Mouse (Mus musculus): Measurements from ENCODE around the gene Slc23a2. TPM values are rescaled to one million over a fixed set of nuclear protein-coding genes. Genes with fewer than 3 reads are reported as not detected.

The Slc23a2 gene
- polyA plus RNA-seq, 1 experiment from 2014 or later = 18.5 TPM

GRCm38 (mm10) chr2:132131266-132131665, 13.6 kb downstream of the Slc23a2 start:
- Histone ChIP-seq H3K9ac (replicated peaks) (no peak overlapping the region), H3K4me1 (peaks cover 28% of the 10 kb centered on the region), H3K27me3 (no peaks in the 10 kb centered on the region), H3K4me2 (replicated peaks) (peak overlapping the region; percentile 36; the same call in 1 of the 2 replicates), H3K9me3 (no peaks in the 10 kb centered on the region), H3K27ac (replicated peaks) (no peak overlapping the region), H3K36me3 (no peaks in the 10 kb centered on the region), H3K4me3 (no peak overlapping the region)
- no peak for ATAC-seq (ENCODE audit: low FRiP score, low read depth)
- 3% methylated on average over 9 of the region's 9 CpGs for WGBS

DNA sequence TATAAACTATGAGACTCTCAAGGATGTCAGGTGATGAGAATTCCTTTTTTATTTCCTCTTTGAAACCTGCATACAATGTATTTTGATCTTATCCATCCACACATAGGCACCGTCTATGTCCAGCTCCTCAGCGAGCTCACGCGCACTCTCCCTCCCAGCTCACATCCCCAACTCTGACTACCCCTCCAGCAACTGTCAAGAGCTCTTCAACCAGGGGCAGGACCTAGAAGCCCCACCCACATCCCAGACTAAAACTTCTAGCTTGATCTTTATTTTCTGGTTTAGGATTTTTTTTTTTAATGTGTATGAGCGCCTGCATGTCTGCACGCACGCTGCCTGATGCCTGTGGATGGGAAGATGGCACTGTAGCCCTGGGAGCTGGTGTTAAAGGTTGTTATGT, 14.9 kb downstream of the Slc23a2 start:
- H3K4me1 ChIP-seq = peaks cover 25% of the 10 kb centered on the region
- H3K9ac ChIP-seq (replicated peaks) = no peak overlapping the region
- H3K4me2 ChIP-seq (replicated peaks) = no peak overlapping the region
- no peaks in the 10 kb centered on the region for H3K27me3 ChIP-seq
- H3K9me3 ChIP-seq = no peaks in the 10 kb centered on the region
- no peaks in the 10 kb centered on the region for H3K36me3 ChIP-seq
- no peak for ATAC-seq (ENCODE audit: low FRiP score, low read depth)
- no peak overlapping the region for H3K4me3 ChIP-seq
- 91% methylated on average over 7 of the region's 7 CpGs for WGBS
- no peak overlapping the region for H3K27ac ChIP-seq (replicated peaks)

- Histone ChIP-seq H3K36me3 (no peaks in the 10 kb centered on the region), H3K27me3 (no peaks in the 10 kb centered on the region)
- 89% methylated on average over 7 of the region's 7 CpGs for WGBS
These were observed 15.7 kb downstream of the Slc23a2 start for GRCm38 (mm10) chr2:132129247-132129646.

DNA sequence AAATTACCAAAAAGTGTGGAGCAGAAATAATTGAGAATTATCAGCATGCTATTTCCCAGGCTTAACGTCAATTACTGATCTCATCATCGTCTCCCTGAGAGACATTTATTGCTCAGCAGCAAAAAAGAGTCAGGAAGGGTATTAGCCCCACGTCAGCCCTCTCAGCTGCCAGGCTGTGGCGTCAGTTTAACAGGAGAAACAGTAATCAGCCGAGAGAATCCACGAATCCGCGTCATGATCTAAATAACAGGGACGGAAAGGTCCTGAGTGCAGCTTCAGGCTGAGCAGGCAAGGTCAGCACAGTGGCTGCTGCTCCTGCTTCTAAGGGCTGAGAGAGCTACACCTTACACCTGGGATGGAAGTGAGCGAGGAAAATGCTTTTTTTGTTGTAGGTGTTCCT, 17.0 kb downstream of the Slc23a2 start:
- Histone ChIP-seq H3K27me3 (no peaks in the 10 kb centered on the region), H3K4me1 (peaks cover 13% of the 10 kb centered on the region), H3K9me3 (no peaks in the 10 kb centered on the region), H3K27ac (replicated peaks) (no peak overlapping the region), H3K36me3 (no peaks in the 10 kb centered on the region), H3K4me2 (replicated peaks) (no peak overlapping the region), H3K9ac (replicated peaks) (no peak overlapping the region), H3K4me3 (no peak overlapping the region)
- 56% methylated on average over 10 of the region's 10 CpGs for WGBS
- ATAC-seq (ENCODE audit: low FRiP score, low read depth) = no peak

More at GRCm38 (mm10) chr2:132129247-132129646, 15.7 kb downstream of the Slc23a2 start:
- Histone ChIP-seq H3K9ac (replicated peaks) (no peak overlapping the region), H3K27ac (replicated peaks) (no peak overlapping the region), H3K4me3 (no peak overlapping the region), H3K9me3 (no peaks in the 10 kb centered on the region), H3K4me2 (replicated peaks) (no peak overlapping the region), H3K4me1 (peaks cover 22% of the 10 kb centered on the region)
- no peak for ATAC-seq (ENCODE audit: low FRiP score, low read depth)

- peaks cover 7% of the 10 kb centered on the region for H3K4me1 ChIP-seq
- 100% methylated on average over 1 of the region's 1 CpGs for WGBS
- H3K4me2 ChIP-seq (replicated peaks) = no peak overlapping the region
- no peak overlapping the region for H3K27ac ChIP-seq (replicated peaks)
- H3K4me3 ChIP-seq = no peak overlapping the region
- no peaks in the 10 kb centered on the region for H3K27me3 ChIP-seq
- H3K36me3 ChIP-seq = no peaks in the 10 kb centered on the region
- no peaks in the 10 kb centered on the region for H3K9me3 ChIP-seq
- no peak overlapping the region for H3K9ac ChIP-seq (replicated peaks)
- no peak for ATAC-seq (ENCODE audit: low FRiP score, low read depth)
These were observed 18.6 kb downstream of the Slc23a2 start for GRCm38 (mm10) chr2:132126292-132126691.

GRCm38 (mm10) chr2:132123063-132123462, 21.8 kb downstream of the Slc23a2 start:
- Histone ChIP-seq H3K4me2 (replicated peaks) (no peak overlapping the region), H3K9ac (replicated peaks) (no peak overlapping the region), H3K4me3 (no peak overlapping the region), H3K4me1 (0 out of 2 replicates have a peak, but pooled peaks cover 1% of the 10 kb centered on the region), H3K36me3 (no peaks in the 10 kb centered on the region), H3K9me3 (no peaks in the 10 kb centered on the region), H3K27ac (replicated peaks) (no peak overlapping the region), H3K27me3 (no peaks in the 10 kb centered on the region)
- WGBS = 54% methylated on average over 4 of the region's 4 CpGs
- no peak for ATAC-seq (ENCODE audit: low FRiP score, low read depth)

DNA sequence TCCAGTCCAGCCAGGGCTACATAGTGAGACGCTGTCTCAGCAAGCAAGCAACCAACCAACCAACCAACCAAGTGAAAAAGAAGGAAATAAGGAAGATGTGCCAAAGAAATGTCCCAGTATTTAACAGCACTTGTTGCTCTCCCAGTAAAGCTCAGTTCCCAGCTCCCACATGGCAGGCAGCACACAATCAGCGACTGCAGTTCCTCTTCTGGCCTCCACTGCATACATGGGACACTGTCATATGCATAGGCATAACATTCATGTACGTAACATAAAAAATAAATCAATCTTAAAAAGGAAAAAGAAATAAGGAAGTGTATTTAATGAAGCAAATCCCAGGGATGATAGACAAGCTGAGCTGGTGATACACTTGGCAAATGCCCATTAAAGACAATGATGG, 23.9 kb downstream of the Slc23a2 start:
- no peaks in the 10 kb centered on the region for H3K27me3 ChIP-seq
- H3K9ac ChIP-seq (replicated peaks) = no peak overlapping the region
- H3K27ac ChIP-seq (replicated peaks) = no peak overlapping the region
- WGBS = 94% methylated on average over 3 of the region's 3 CpGs
- no peaks in the 10 kb centered on the region for H3K4me1 ChIP-seq
- H3K36me3 ChIP-seq = no peaks in the 10 kb centered on the region
- no peak for ATAC-seq (ENCODE audit: low FRiP score, low read depth)
- H3K4me3 ChIP-seq = no peak overlapping the region
- no peaks in the 10 kb centered on the region for H3K9me3 ChIP-seq
- H3K4me2 ChIP-seq (replicated peaks) = no peak overlapping the region

DNA sequence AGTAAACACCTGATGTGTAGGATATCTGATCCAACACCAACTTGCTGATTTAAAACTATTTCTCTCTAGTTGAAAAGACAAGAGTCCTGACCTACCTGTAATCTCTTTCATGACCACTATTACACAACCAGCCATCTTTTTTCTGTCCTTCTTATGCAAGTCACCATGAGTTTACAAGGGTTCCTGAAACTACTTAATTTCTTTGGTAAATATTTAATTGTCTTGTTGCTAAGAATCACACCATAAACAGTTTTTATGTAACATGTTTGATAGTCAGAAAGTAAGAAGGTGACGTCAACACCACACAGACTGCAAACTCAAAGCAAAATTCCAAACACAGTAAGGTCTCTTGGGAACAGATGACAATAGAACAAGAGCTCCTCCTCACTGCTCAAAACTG, 26.3 kb downstream of the Slc23a2 start:
- H3K27ac ChIP-seq (replicated peaks) = no peak overlapping the region
- no peak overlapping the region for H3K4me3 ChIP-seq
- no peak overlapping the region for H3K4me2 ChIP-seq (replicated peaks)
- no peaks in the 10 kb centered on the region for H3K9me3 ChIP-seq
- no peaks in the 10 kb centered on the region for H3K27me3 ChIP-seq
- ATAC-seq (ENCODE audit: low FRiP score, low read depth) = no peak
- no peaks in the 10 kb centered on the region for H3K36me3 ChIP-seq
- H3K4me1 ChIP-seq = no peaks in the 10 kb centered on the region; the same call in 1 of the 2 replicates
- WGBS = 75% methylated on average over 1 of the region's 1 CpGs
- H3K9ac ChIP-seq (replicated peaks) = no peak overlapping the region

DNA sequence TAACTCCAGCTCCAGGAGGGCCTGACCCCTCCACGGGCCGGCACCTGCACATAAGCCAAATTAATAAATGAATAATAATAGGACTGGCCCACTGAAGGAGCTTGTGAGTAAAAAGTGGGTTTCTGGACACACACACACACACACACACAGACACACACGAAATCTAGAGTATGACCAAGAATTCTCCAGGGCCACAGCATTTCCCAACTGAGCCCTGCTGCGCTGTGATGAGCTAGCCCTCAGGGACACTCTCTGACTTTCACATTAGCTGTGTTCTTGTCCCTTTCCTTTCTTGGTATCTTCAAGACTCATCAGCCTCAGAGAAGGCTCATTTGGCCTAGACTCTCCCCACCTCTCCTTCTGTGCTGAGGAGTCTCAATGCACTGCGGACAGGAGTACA, 29.0 kb downstream of the Slc23a2 start:
- H3K36me3 ChIP-seq = no peaks in the 10 kb centered on the region
- no peak overlapping the region for H3K4me2 ChIP-seq (replicated peaks)
- no peak overlapping the region for H3K4me3 ChIP-seq
- 88% methylated on average over 5 of the region's 5 CpGs for WGBS
- no peak overlapping the region for H3K27ac ChIP-seq (replicated peaks)
- H3K27me3 ChIP-seq = no peaks in the 10 kb centered on the region
- H3K9me3 ChIP-seq = no peaks in the 10 kb centered on the region
- H3K4me1 ChIP-seq = no peaks in the 10 kb centered on the region; the same call in 1 of the 2 replicates
- ATAC-seq (ENCODE audit: low FRiP score, low read depth) = no peak
- no peak overlapping the region for H3K9ac ChIP-seq (replicated peaks)

DNA sequence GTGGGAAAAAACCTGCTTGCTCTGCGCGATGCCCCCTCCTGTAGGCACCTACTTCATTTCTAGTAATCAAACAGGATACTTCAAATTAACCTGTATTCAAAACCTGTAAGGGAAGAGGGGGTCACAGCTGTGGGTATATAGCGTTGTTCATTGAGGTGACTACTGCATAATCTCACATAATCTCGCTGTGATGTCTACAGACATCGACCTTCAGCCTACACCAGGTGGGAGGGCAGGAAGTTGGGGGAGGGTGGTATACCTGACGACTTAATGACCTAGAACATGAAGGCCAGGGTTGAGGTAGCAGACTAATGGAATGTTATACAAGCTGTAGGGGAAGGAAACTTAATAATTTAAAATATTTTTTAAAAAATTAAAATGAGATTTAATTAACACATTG, 29.6 kb downstream of the Slc23a2 start:
- no peak overlapping the region for H3K9ac ChIP-seq (replicated peaks)
- no peaks in the 10 kb centered on the region for H3K36me3 ChIP-seq
- H3K27ac ChIP-seq (replicated peaks) = no peak overlapping the region
- H3K4me2 ChIP-seq (replicated peaks) = no peak overlapping the region
- 74% methylated on average over 6 of the region's 6 CpGs for WGBS
- no peak for ATAC-seq (ENCODE audit: low FRiP score, low read depth)
- no peak overlapping the region for H3K4me3 ChIP-seq
- no peaks in the 10 kb centered on the region for H3K27me3 ChIP-seq
- H3K4me1 ChIP-seq = no peaks in the 10 kb centered on the region; the same call in 1 of the 2 replicates
- no peaks in the 10 kb centered on the region for H3K9me3 ChIP-seq

- H3K27ac ChIP-seq (replicated peaks) = no peak overlapping the region
- no peaks in the 10 kb centered on the region for H3K9me3 ChIP-seq
- H3K4me1 ChIP-seq = no peaks in the 10 kb centered on the region; the same call in 1 of the 2 replicates
- H3K4me3 ChIP-seq = no peak overlapping the region
- H3K36me3 ChIP-seq = no peaks in the 10 kb centered on the region
- WGBS = 58% methylated on average over 11 of the region's 11 CpGs
- no peak overlapping the region for H3K4me2 ChIP-seq (replicated peaks)
- ATAC-seq (ENCODE audit: low FRiP score, low read depth) = no peak
- no peak overlapping the region for H3K9ac ChIP-seq (replicated peaks)
- no peaks in the 10 kb centered on the region for H3K27me3 ChIP-seq
These were observed 30.7 kb downstream of the Slc23a2 start for GRCm38 (mm10) chr2:132113962-132114759.

GRCm38 (mm10) chr2:132112319-132112718, 32.6 kb downstream of the Slc23a2 start:
- no peak overlapping the region for H3K4me2 ChIP-seq (replicated peaks)
- no peaks in the 10 kb centered on the region for H3K27me3 ChIP-seq
- no peak overlapping the region for H3K4me3 ChIP-seq
- H3K9me3 ChIP-seq = no peaks in the 10 kb centered on the region
- 81% methylated on average over 4 of the region's 4 CpGs for WGBS
- H3K36me3 ChIP-seq = no peaks in the 10 kb centered on the region
- H3K4me1 ChIP-seq = no peaks in the 10 kb centered on the region; the same call in 1 of the 2 replicates
- ATAC-seq (ENCODE audit: low FRiP score, low read depth) = no peak
- no peak overlapping the region for H3K27ac ChIP-seq (replicated peaks)
- no peak overlapping the region for H3K9ac ChIP-seq (replicated peaks)

All from midbrain, embryonic 12.5 days (tissue).